Mouse (Mus musculus): ENCODE results near the gene Rpsa. TPM values are rescaled to one million over a fixed set of nuclear protein-coding genes. Genes with fewer than 3 reads are reported as not detected.

Gene Rpsa
- total RNA-seq, 2 experiments from 2014 or later = 3,879 to 6,669 TPM

- peak; percentile 27 for ATAC-seq (replicated peaks; ENCODE audit: poor library complexity)
These were observed 15.0 kb upstream of the Rpsa start for GRCm38 (mm10) chr9:120112472-120112871.

- ATAC-seq (replicated peaks; ENCODE audit: poor library complexity) = no peak
These were observed 14.0 kb upstream of the Rpsa start for GRCm38 (mm10) chr9:120113456-120113855.

- ATAC-seq (replicated peaks; ENCODE audit: poor library complexity) = no peak
These were observed 13.3 kb upstream of the Rpsa start for GRCm38 (mm10) chr9:120114051-120114788.

GRCm38 (mm10) chr9:120114789-120115151 lies 12.7 kb upstream of the Rpsa start:
- ATAC-seq (replicated peaks; ENCODE audit: poor library complexity) = no peak

DNA sequence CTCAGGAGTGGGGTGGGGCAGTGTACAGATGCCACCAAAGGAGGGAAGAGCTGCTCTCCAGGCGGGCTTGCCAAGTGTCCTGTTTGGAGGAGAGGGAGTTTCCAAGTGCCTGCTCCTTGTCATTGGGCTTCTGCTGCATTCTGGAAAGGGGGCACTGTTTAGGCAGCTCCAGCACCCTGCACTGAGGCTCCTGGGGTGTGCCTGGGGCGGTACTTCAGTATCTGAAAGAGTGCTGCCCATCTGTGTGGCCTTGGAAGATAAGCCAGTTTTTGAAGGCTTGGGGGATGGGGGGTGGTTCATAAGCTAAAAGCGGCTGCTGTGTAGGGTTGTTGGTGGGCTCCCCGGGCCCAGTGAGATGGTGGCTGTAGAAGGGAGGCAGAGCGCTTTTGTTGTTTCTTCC lies 11.9 kb upstream of the Rpsa start:
- ATAC-seq (replicated peaks; ENCODE audit: poor library complexity) = peak; percentile 65

GRCm38 (mm10) chr9:120116184-120116624 lies 11.3 kb upstream of the Rpsa start:
- peak; percentile 38 for ATAC-seq (replicated peaks; ENCODE audit: poor library complexity)

- ATAC-seq (replicated peaks; ENCODE audit: poor library complexity) = peak; percentile 27
These were observed 9.3 kb upstream of the Rpsa start for GRCm38 (mm10) chr9:120118212-120118611.

DNA sequence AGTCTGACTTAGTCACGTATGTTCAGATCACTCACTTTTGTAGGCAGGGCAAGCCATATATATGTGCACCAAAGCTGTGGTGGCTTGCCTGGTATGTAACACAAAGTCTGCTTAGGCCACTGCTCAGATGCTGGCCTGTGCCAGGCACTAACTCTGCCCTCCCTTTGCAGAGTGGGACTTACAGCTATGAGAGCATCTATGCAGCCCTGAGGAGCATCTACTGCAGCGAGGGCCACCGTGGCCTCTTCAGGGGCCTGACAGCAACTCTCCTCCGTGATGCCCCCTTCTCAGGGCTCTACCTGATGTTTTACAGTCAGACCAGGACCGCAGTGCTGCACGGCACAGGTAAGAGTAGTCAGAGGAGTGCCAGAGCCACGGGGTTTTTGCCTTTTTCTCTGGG lies 7.0 kb upstream of the Rpsa start:
- no peak for ATAC-seq (replicated peaks; ENCODE audit: poor library complexity)

DNA sequence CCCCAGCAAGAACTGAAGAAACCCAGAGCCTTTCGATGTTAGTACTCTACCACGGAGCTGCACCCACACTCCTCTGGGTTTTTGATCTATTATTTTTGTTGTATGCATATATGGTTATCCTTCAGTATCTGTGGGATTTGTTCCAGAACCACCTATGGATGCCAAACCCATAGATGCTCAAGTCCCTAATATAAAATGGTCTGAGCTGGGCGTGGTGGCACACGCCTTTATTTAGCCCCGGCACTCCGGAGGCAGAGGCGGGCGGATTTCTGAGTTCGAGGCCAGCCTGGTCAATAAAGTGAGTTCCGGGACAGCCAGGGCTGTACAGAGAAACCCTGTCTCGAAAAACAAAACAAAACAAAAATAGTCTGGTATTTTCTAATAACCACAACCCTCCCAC lies 621 bp upstream of the Rpsa start:
- no peak for ATAC-seq (replicated peaks; ENCODE audit: poor library complexity)

DNA sequence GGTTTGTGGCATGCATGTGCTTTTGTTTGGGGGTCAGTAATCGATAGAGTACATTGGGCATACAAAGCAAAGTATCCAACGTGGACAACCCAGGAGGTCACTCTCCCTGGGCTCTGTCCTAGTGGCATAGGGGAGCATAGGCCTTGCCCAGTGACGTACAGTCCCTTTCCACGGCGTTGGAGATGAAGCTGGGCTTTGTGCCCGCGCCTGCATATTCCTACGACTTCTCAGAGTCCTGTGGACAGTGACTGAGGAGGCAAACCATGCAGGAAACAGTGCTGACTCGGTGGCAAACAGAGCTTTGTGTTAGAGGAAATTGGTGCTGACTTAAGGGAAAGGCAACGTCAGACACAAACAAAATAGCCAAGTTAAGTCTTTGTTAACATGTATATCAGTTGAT lies 1.8 kb downstream of the Rpsa start:
- no peak for ATAC-seq (replicated peaks; ENCODE audit: poor library complexity)

GRCm38 (mm10) chr9:120131784-120132288 lies 4.3 kb downstream of the Rpsa start:
- ATAC-seq (replicated peaks; ENCODE audit: poor library complexity) = no peak

- ATAC-seq (replicated peaks; ENCODE audit: poor library complexity) = peak; percentile 21
These were observed 5.7 kb downstream of the Rpsa start for GRCm38 (mm10) chr9:120132980-120133754.

DNA sequence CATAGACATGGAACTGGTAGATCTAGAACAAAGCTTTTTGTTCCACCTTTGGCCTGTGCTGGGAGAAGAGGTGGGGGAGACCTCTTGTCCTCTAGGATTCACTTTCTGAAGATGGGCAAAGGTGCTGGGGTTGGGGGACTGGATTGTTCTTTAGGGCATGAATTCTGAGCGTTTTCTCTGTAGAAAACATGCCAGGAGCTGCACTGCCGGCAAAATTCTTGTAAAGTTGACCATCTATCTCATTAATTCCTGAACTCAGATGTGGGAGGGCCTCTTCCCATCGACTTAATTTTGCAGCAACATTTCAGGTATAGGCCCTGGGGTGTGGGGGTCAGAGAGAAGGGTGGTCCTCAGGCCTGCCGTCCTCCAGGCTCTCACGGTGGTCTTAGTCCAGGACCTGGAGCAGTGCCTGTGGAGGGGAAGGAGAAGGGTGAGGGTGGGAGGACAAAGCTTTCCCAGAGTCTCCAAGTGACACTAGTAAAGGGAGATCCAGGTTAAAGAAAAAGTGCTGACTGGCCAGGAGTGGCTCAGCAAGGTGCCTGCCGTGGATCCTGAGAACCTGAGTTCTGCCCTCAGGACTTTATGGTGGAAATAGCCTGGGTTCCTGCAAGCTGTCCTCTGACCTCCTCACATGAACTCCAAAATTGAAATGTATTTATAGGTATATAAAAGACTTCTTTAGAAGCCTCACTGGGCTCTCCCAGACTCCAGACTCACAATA lies 6.4 kb downstream of the Rpsa start:
- ATAC-seq (replicated peaks; ENCODE audit: poor library complexity) = 0 out of 2 replicates have a peak, but pooled peaks have one; percentile 3

DNA sequence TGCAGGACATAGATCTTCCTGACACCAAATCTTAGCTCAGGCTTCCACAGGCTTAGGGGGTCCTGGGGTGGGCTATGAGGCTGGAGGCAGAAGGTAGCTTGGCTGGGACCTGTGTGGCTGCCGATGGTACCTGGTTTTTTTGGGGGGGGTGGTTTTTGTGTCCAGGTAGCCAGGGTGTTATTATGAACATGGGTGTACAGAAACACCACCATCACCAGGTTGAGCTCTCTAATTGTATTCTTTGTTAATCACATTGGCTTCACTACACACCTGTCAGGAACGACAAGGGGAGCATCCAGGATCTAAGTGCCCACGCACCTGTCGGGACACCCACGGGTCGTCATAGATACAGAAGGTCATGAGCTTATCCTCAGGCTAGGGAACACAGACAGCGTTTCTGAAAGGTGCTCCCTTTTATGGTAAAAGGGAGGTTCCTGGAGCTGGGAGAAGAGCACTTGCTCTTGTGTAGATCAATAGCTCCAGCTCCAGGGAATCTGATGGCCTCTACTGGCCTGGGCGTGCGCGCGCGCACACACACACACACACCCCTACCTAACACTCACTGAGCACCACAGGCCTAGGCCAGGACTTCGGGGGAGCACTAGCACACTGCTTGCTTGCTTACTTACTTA lies 7.2 kb downstream of the Rpsa start:
- peak; percentile 23 for ATAC-seq (replicated peaks; ENCODE audit: poor library complexity)

- ATAC-seq (replicated peaks; ENCODE audit: poor library complexity) = no peak
These were observed 8.0 kb downstream of the Rpsa start for GRCm38 (mm10) chr9:120135454-120135853.

GRCm38 (mm10) chr9:120140652-120141051 lies 13.2 kb downstream of the Rpsa start:
- peak; percentile 96 for ATAC-seq (replicated peaks; ENCODE audit: poor library complexity)

DNA sequence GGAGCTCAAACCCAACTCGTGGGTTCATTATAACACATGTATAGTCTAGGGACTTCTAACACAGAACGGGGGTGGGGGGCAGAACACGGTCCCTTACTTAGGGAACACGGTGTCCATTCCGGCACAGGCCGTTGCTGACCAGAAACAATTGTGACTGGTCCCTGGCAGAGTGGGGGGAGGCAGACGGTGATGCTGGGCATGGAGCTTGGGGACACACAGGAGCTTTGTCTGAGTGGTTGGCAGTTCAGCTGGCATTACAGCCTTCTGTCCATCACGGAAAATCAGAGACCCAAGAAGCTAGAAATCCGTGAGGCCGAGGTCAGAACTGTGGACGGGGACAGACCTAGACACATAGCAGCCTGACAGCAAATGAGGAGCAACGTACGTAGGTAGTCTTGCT lies 17.0 kb downstream of the Rpsa start:
- ATAC-seq (replicated peaks; ENCODE audit: poor library complexity) = no peak

DNA sequence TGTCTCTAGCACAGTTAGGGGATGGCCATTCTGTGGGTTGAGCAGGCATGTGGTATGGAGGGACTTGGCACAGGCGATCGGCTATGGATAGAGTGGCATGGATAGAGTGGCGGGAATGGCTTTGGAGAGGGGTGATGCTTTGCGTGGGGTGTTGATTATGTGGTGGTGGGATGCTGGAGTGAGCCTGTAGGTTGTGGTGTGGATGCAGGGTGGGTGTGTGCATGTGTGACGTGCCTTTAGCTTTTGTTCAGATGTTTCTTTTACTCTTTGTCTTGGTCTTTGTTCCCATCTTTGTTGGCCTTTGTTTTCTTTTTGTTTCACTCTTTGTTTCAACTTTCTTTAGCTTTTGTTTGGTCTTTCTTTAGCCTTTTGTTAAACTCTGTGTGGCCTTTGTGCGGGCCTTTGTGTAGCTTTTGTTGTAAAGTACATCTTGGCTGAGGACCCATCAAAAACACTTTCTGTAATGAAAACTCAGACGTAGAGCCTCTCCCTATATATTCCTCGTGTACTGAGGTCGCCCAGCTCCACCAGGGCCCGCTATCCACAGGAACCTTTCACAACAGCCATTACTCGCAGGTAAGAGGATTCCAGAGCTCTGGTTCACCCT lies 21.8 kb downstream of the Rpsa start, which contains the start of gene Mobp:
Gene Mobp (plus strand): TSS at position 486 of the 607 bp plus-strand sequence.
- ATAC-seq (replicated peaks; ENCODE audit: poor library complexity) = no peak

- ATAC-seq (replicated peaks; ENCODE audit: poor library complexity) = no peak
These were observed 23.7 kb downstream of the Rpsa start for GRCm38 (mm10) chr9:120151152-120151551.

GRCm38 (mm10) chr9:120151906-120152399 lies 24.5 kb downstream of the Rpsa start:
- ATAC-seq (replicated peaks; ENCODE audit: poor library complexity) = no peak

All from megakaryocyte progenitor cell, adult 5-6 weeks (primary cell).